Mouse (Mus musculus): Measurements from ENCODE around the gene Gm17720. TPM values are rescaled to one million over a fixed set of nuclear protein-coding genes. Genes with fewer than 3 reads are reported as not detected.

Gene Gm17720
- polyA plus RNA-seq (2017; shearing (Covaris generic)): not detected

GRCm38 (mm10) chr8:110102653-110103052, at the start of gene Gm17720:
Gm17720 (minus strand) TSS chr8:110102753.

GRCm38 (mm10) chr8:110100907-110101306, 1.6 kb downstream of the Gm17720 start, which contains the start of gene Gm21964:
Gm21964 (plus strand) TSS chr8:110101207.

GRCm38 (mm10) chr8:110079282-110080221, 23.0 kb downstream of the Gm17720 start, which contains the start of gene Zfp612:
Zfp612 (plus strand) TSS chr8:110079746.

GRCm38 (mm10) chr8:110039659-110040058, 62.9 kb downstream of the Gm17720 start, which contains the start of gene Chst4:
Chst4 (minus strand) TSS chr8:110039740.

Other genes starting within 250 kb of the Gm17720 start
- gene Phlpp2, start 234.2 kb downstream of the Gm17720 start, polyA plus RNA-seq (2017; shearing (Covaris generic)): 0.86 TPM
- gene Marveld3, start 140.6 kb downstream of the Gm17720 start, polyA plus RNA-seq (2017; shearing (Covaris generic)): not detected
- gene Tat, start 112.3 kb downstream of the Gm17720 start, polyA plus RNA-seq (2017; shearing (Covaris generic)): not detected
- not detected for gene Chst4, start 63.0 kb downstream of the Gm17720 start, polyA plus RNA-seq (2017; shearing (Covaris generic))
- gene Zfp612, start 23.0 kb downstream of the Gm17720 start, polyA plus RNA-seq (2017; shearing (Covaris generic)): 1.5 TPM
- not detected for gene Gm21964, start 1.5 kb downstream of the Gm17720 start, polyA plus RNA-seq (2017; shearing (Covaris generic))
- gene Calb2, start 65.5 kb upstream of the Gm17720 start, polyA plus RNA-seq (2017; shearing (Covaris generic)): not detected
- 5.2 TPM for gene Cmtr2, start 112.9 kb upstream of the Gm17720 start, polyA plus RNA-seq (2017; shearing (Covaris generic))
- not detected for gene Hydin, start 164.2 kb upstream of the Gm17720 start, polyA plus RNA-seq (2017; shearing (Covaris generic))

All from effector memory CD4-positive, alpha-beta T cell, adult 5 months (primary cell).